22 mouse cellular contexts compared by ENCODE assay signal in genomic region chr5:76792720-76793119, GRCm38 (mm10).
DNase-seq lines count a peak whose midpoint lies in the region; ATAC-seq lines count a peak whose summit lies in the region.
"Had no signal": no experiment of that assay in that cellular context is flagged by ENCODE, and none has a peak within 500 bp of the region (broad histone marks: within the 10 kb centered on the region; RNA-seq: fewer than 3 reads in every experiment).

No protein-coding gene starts in this region.

- no peak for ATAC-seq in midbrain, embryonic 11.5 days (ENCODE audit: low FRiP score)
- no peak for ATAC-seq in midbrain, embryonic 16.5 days
- peak; percentile 63 for ATAC-seq in intestine, embryonic 16.5 days
- ATAC-seq: forebrain, embryonic 14.5 days; forebrain, embryonic 16.5 days had no signal

- peak; percentile 64 for DNase-seq in midbrain, embryonic 11.5 days (ENCODE audit: low spot score, missing footprints)
- no peak for DNase-seq in urinary bladder, postnatal 25 days (ENCODE audit: low spot score)
- no peak for DNase-seq in gastrocnemius, postnatal 14 days
- DNase-seq: adrenal gland, adult 2 months; adrenal gland, postnatal 10 days; adrenal gland, postnatal 25 days; cerebellum, adult 11 months; cerebellum, adult 18-20 months; cerebellum, adult 8-10 months; cerebellum, adult 9-11 months; cerebellum, postnatal 14 days; cerebellum, postnatal 36 days; embryo, embryonic 11 days had no signal

- H3K4me3 ChIP-seq in midbrain, embryonic 11.5 days (ENCODE audit: low read depth, low read length): no peak overlapping the region
- H3K4me3 ChIP-seq in midbrain, embryonic 16.5 days (ENCODE audit: low read depth, low read length): no peak overlapping the region
- H3K4me3 ChIP-seq in intestine, embryonic 16.5 days (ENCODE audit: low read length): no peak overlapping the region
- H3K4me3 ChIP-seq: embryonic facial prominence, embryonic 13.5 days; embryonic facial prominence, embryonic 15.5 days; erythroblast, embryonic 14.5 days; forebrain, embryonic 10.5 days; forebrain, embryonic 12.5 days had no signal

- intact Hi-C loops in gastrocnemius, postnatal 14 days (cut with DNase I; ENCODE audit: low total_unique reads): no loop called here

- H3K27ac ChIP-seq in midbrain, embryonic 11.5 days (ENCODE audit: low read depth, low read length): no peak overlapping the region
- H3K27ac ChIP-seq in midbrain, embryonic 16.5 days (ENCODE audit: low read length): no peak overlapping the region
- H3K27ac ChIP-seq in intestine, embryonic 16.5 days (ENCODE audit: low read length): no peak overlapping the region
- H3K27ac ChIP-seq: embryonic facial prominence, embryonic 13.5 days; embryonic facial prominence, embryonic 15.5 days; forebrain, embryonic 10.5 days; forebrain, embryonic 12.5 days had no signal

- H3K27me3 ChIP-seq in midbrain, embryonic 11.5 days (ENCODE audit: control insufficient read depth, insufficient read depth, low read length): no peaks in the 10 kb centered on the region
- no peaks in the 10 kb centered on the region for H3K27me3 ChIP-seq in midbrain, embryonic 16.5 days (ENCODE audit: control insufficient read depth, insufficient read depth, low read depth, low read length)
- no peaks in the 10 kb centered on the region for H3K27me3 ChIP-seq in intestine, embryonic 16.5 days (replicated peaks; ENCODE audit: control insufficient read depth, insufficient read depth, low read length)
- H3K27me3 ChIP-seq: embryonic facial prominence, embryonic 13.5 days; embryonic facial prominence, embryonic 15.5 days; forebrain, embryonic 12.5 days had no signal

- H3K9me3 ChIP-seq in midbrain, embryonic 11.5 days (ENCODE audit: control insufficient read depth, low read length): no peaks in the 10 kb centered on the region
- no peaks in the 10 kb centered on the region for H3K9me3 ChIP-seq in midbrain, embryonic 16.5 days (replicated peaks; ENCODE audit: control insufficient read depth, low read length, poor library complexity, severe bottlenecking)
- no peaks in the 10 kb centered on the region for H3K9me3 ChIP-seq in intestine, embryonic 16.5 days (ENCODE audit: control insufficient read depth, low read length)
- H3K9me3 ChIP-seq: embryonic facial prominence, embryonic 13.5 days; embryonic facial prominence, embryonic 15.5 days; forebrain, embryonic 10.5 days; forebrain, embryonic 12.5 days had no signal

- 93% methylated on average over 6 of the region's 6 CpGs for WGBS in midbrain, embryonic 11.5 days
- WGBS in midbrain, embryonic 16.5 days: 96% methylated on average over 6 of the region's 6 CpGs
- WGBS in intestine, embryonic 16.5 days: 84% methylated on average over 6 of the region's 6 CpGs

- H3K36me3 ChIP-seq in midbrain, embryonic 11.5 days (ENCODE audit: control insufficient read depth, insufficient read depth, low read length): no peaks in the 10 kb centered on the region
- 0 out of 2 replicates have a peak, but pooled peaks cover 5% of the 10 kb centered on the region for H3K36me3 ChIP-seq in midbrain, embryonic 16.5 days (ENCODE audit: control insufficient read depth, insufficient read depth, low read length)
- H3K36me3 ChIP-seq in intestine, embryonic 16.5 days (ENCODE audit: control insufficient read depth, insufficient read depth, low read length): peaks cover 4% of the 10 kb centered on the region; the same call in 1 of the 2 replicates
- H3K36me3 ChIP-seq: embryonic facial prominence, embryonic 15.5 days had no signal

- H3K4me1 ChIP-seq in midbrain, embryonic 11.5 days (ENCODE audit: control insufficient read depth, insufficient read depth, low read length): no peaks in the 10 kb centered on the region
- no peaks in the 10 kb centered on the region for H3K4me1 ChIP-seq in midbrain, embryonic 16.5 days (ENCODE audit: control insufficient read depth, insufficient read depth, low read length)
- H3K4me1 ChIP-seq in intestine, embryonic 16.5 days (ENCODE audit: control insufficient read depth, insufficient read depth, low read length): no peaks in the 10 kb centered on the region
- H3K4me1 ChIP-seq: embryonic facial prominence, embryonic 13.5 days; embryonic facial prominence, embryonic 15.5 days; forebrain, embryonic 10.5 days; forebrain, embryonic 12.5 days had no signal

- H3K9ac ChIP-seq in midbrain, embryonic 11.5 days (ENCODE audit: low read length): no peak overlapping the region
- no peak overlapping the region for H3K9ac ChIP-seq in midbrain, embryonic 16.5 days (ENCODE audit: low read depth, low read length)
- H3K9ac ChIP-seq in intestine, embryonic 16.5 days (ENCODE audit: low read depth, low read length): no peak overlapping the region
- H3K9ac ChIP-seq: embryonic facial prominence, embryonic 13.5 days; embryonic facial prominence, embryonic 15.5 days; forebrain, embryonic 12.5 days had no signal

- no peak overlapping the region for H3K4me2 ChIP-seq in midbrain, embryonic 11.5 days
- no peak overlapping the region for H3K4me2 ChIP-seq in midbrain, embryonic 16.5 days (ENCODE audit: low read length)
- no peak overlapping the region for H3K4me2 ChIP-seq in intestine, embryonic 16.5 days (ENCODE audit: low read depth, low read length)
- H3K4me2 ChIP-seq: embryonic facial prominence, embryonic 13.5 days; embryonic facial prominence, embryonic 15.5 days; forebrain, embryonic 12.5 days had no signal
